Mouse (Mus musculus) forebrain, embryonic 10.5 days (tissue): ENCODE measurements at regions not wholly inside any gene's neighbourhood (a gene's known extent, or its start where the extent isn't known, plus 50 kb on each side); places are given as distances from the start of the nearest gene placed in this dataset.

Experiments
- DNase-seq: peaks from one replicate; pipeline ENCODE4 v3.0.0-alpha.2; 2017; ENCODE audit warnings: low spot score; ENCODE audit errors: extremely low spot score
- H3K27ac ChIP-seq: fragments of 300-500 bp; sonication (generic); 2 replicates; pipeline ENCODE4 v1.5.1; 2016; ENCODE audit warnings: mild to moderate bottlenecking
- H3K27me3 ChIP-seq: fragments of 300-500 bp; sonication (generic); 2 replicates; pipeline ENCODE4 v1.6.1; 2016; ENCODE audit warnings: mild to moderate bottlenecking; ENCODE audit not compliant: poor library complexity, severe bottlenecking
- H3K36me3 ChIP-seq: fragments of 300-500 bp; sonication (generic); replicated peaks from 2 replicates; pipeline ENCODE4 v1.6.1; 2016; ENCODE audit warnings: mild to moderate bottlenecking, moderate library complexity
- H3K4me1 ChIP-seq: fragments of 300-500 bp; sonication (generic); 2 replicates; pipeline ENCODE4 v1.6.1; 2016
- H3K4me3 ChIP-seq: fragments of 300-500 bp; sonication (generic); 2 replicates; pipeline ENCODE4 v1.5.1; 2016; ENCODE audit warnings: mild to moderate bottlenecking, moderate library complexity
- H3K9me3 ChIP-seq: fragments of 300-500 bp; sonication (generic); 2 replicates; pipeline ENCODE4 v1.6.1; 2016; ENCODE audit warnings: mild to moderate bottlenecking, moderate library complexity
- WGBS: fragments of 180-500 bp; shearing (Covaris S2); methylation state at CpG from one replicate; pipeline ENCODE4 v1.1.7; 2016; 5-methylcytosine and 5-hydroxymethylcytosine counted together

DNA sequence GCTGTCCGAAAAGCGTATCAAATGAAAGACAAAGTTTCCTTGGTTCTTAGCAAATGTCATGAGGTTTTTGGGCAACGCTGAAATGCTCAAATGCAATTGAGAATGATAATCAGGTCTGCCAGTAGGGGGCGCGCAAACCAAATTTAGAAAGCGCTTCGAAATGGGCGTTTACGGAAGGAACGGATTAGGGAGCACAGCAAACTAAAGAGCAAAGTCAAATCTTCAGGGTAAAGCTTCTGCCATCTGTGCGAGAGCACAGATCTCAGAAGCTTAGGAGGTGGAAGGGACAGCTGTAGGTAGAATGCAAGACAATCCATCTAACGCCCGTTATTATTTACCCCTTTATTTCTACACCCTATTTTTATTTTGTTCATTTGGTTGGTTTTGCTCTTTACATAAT is 242.7 kb upstream of the Jmjd1c start:
- Histone ChIP-seq H3K9me3 (no peaks in the 10 kb centered on the region), H3K36me3 (no peaks in the 10 kb centered on the region), H3K27ac (no peak overlapping the region), H3K4me1 (peaks cover 2% of the 10 kb centered on the region; the same call in 1 of the 2 replicates), H3K27me3 (no peaks in the 10 kb centered on the region), H3K4me3 (no peak overlapping the region; the same call in 1 of the 2 replicates)
- WGBS, result 9% methylated on average over 13 of the region's 13 CpGs
- DNase-seq, result peak; percentile 81

DNA sequence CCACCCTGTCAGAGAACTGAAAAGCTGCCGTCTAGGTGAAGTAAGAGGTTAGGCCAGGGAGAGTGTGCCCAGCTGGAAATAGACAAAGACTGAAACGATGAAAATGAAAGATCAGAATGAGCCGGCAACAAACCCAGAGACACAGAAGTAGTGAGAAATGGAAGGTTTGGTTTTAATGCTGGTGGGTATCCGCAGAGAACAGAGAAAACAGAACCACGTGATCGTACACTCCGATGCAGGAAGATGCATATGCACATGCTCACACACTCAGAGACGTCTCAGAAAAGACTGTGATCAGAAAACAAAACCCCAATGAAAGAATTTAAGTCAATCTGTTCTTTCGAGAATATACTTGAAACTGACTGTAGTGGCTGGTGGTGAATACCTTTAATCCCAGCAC is 241.0 kb upstream of the Jmjd1c start:
- H3K4me3 ChIP-seq, result no peak overlapping the region
- H3K4me1 ChIP-seq, result peaks cover 2% of the 10 kb centered on the region; the same call in 1 of the 2 replicates
- no peaks in the 10 kb centered on the region for H3K36me3 ChIP-seq
- no peak for DNase-seq
- H3K27ac ChIP-seq, result no peak overlapping the region
- no peaks in the 10 kb centered on the region for H3K27me3 ChIP-seq
- H3K9me3 ChIP-seq, result no peaks in the 10 kb centered on the region
- WGBS, result 91% methylated on average over 9 of the region's 9 CpGs

DNA sequence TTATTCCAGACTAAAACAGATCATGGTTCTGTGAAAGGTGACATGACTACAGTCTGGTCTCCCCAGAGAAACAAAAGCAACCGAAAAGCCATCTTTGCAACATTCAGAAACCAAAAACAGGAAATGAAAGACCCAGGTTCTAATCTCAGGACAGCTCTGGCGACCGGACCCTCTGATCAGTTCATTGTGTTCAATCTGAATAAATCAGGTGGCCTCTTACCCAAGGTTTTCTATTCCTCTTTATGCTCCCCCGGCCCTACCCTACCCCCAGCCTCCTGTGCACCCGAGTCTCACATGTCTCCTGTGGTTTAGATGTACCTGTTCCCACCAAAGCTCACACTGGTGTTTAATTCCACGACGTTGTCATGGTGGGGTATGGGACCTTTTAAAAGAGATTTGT is 238.6 kb upstream of the Jmjd1c start:
- Histone ChIP-seq H3K4me1 (peaks cover 2% of the 10 kb centered on the region; the same call in 1 of the 2 replicates), H3K9me3 (no peaks in the 10 kb centered on the region), H3K4me3 (no peak overlapping the region), H3K27ac (no peak overlapping the region), H3K27me3 (no peaks in the 10 kb centered on the region), H3K36me3 (no peaks in the 10 kb centered on the region)
- DNase-seq, result no peak
- 87% methylated on average over 7 of the region's 7 CpGs for WGBS

DNA sequence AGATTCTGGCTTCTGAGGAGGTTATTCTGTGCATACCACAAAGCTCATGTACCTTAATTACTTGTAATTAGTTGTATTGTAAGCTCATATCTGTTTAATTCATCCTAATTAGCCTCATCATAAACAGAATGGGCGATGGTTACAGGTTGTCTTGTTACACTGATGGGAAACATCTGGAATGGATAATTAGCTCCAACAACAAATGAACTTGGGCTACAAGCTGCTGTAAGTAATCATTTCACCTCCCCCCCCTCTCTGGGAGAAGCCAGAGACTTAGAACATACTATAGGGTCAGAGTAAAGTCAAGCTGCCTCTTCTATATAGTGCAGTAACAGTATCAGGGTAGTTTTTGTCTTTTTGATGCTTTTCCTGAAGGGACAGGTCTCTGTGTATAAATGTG is 234.5 kb upstream of the Jmjd1c start:
- no peak overlapping the region for H3K4me3 ChIP-seq
- H3K36me3 ChIP-seq, result no peaks in the 10 kb centered on the region
- 66% methylated on average over 1 of the region's 1 CpGs for WGBS
- H3K27ac ChIP-seq, result no peak overlapping the region
- no peaks in the 10 kb centered on the region for H3K9me3 ChIP-seq
- H3K27me3 ChIP-seq, result no peaks in the 10 kb centered on the region
- no peak for DNase-seq
- H3K4me1 ChIP-seq, result 0 out of 2 replicates have a peak, but pooled peaks cover 5% of the 10 kb centered on the region

DNA sequence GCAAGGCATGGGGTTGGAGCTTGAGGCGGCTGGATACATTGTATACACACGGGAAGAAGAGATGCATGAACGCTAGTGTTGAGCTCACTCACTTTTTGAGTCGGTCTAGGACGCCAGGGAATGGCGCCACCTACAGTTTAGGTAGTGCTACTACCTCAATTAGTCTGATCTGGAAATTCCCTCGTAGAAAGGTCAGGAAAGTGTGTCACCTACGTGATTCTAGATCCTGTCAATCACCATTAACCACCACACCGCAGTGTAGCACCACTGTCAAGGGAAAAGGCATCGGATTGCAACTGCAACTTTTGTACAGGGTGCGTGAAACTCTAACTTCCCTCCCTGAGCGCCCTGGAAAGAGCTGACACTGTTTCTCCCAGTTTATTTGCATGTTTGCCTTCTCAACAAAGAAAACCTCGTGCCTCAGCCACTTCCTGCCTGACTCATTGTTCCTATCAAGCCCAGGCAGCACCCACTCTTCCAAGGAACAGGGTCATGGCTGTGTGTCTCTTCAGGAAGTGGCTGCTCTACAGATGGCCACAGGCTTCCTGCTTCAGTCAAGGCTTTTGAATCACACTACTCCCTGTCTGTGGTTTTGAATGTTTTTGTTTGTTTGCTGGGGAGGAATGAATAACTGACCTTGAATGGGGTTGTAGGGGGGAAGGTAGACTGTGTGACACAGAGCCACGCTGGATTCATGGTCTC is 231.6 kb upstream of the Jmjd1c start:
- H3K27ac ChIP-seq, result no peak overlapping the region
- no peak for DNase-seq
- H3K36me3 ChIP-seq, result no peaks in the 10 kb centered on the region
- 71% methylated on average over 14 of the region's 14 CpGs for WGBS
- no peaks in the 10 kb centered on the region for H3K27me3 ChIP-seq
- no peaks in the 10 kb centered on the region for H3K9me3 ChIP-seq
- no peak overlapping the region for H3K4me3 ChIP-seq
- 0 out of 2 replicates have a peak, but pooled peaks cover 5% of the 10 kb centered on the region for H3K4me1 ChIP-seq

DNA sequence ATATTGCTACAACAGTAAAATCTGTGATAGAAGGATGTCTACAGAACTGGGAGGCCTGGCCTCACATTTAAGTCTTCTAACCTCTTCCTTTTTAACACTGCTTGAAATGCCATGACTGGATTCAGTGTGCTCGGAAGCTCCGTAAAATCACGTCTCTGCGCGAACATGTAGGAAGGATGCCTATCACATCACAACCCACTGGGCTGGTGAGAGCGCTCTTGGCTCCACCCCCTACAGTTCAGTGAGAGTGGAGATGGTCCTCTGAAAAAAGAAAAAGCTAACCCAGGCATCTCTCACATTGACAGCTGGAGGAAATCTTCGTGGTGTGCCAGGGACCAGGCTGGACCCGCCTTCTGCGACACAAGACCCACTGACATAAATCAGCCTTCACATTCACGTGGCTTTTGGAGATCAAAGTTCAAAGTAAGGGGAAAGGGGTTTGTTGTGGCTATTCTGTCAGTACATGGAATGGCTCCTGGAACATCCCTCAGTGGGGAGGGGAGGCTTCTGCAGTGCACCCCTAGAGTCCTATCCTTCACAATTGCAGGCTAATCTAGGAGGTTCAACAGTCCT is 230.8 kb upstream of the Jmjd1c start:
- H3K27ac ChIP-seq, result no peak overlapping the region
- no peak overlapping the region for H3K4me3 ChIP-seq
- no peak for DNase-seq
- 0 out of 2 replicates have a peak, but pooled peaks cover 5% of the 10 kb centered on the region for H3K4me1 ChIP-seq
- H3K36me3 ChIP-seq, result no peaks in the 10 kb centered on the region
- no peaks in the 10 kb centered on the region for H3K9me3 ChIP-seq
- 95% methylated on average over 10 of the region's 10 CpGs for WGBS
- H3K27me3 ChIP-seq, result no peaks in the 10 kb centered on the region

DNA sequence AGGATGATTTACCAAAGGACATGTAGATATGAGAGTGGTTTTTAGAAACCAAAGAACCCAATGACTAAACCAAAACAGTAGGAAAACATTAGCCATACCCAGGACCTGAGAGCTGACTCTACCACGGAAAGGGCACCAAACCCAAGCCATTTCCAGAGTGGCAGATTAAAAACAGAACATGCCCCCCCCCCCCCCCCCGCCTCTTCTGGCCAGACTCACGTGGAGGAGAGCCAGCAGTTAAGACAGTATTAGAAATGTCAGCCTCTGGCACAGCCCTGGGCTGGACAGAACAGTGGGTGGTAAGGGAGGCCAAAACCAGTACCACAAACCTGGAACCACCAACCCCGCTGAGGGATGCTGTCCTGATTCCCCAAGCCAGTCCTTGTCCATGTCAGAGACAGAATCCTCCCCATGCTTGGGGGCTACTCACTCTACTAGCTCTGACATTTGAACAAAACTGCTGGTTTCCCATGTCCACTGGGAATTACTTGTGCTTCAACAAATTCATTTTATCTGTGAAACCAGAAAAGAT is 224.7 kb upstream of the Jmjd1c start:
- Histone ChIP-seq H3K27ac (no peak overlapping the region), H3K4me1 (no peaks in the 10 kb centered on the region), H3K27me3 (no peaks in the 10 kb centered on the region), H3K36me3 (no peaks in the 10 kb centered on the region), H3K4me3 (no peak overlapping the region), H3K9me3 (no peaks in the 10 kb centered on the region)
- 75% methylated on average over 4 of the region's 4 CpGs for WGBS
- DNase-seq, result no peak

DNA sequence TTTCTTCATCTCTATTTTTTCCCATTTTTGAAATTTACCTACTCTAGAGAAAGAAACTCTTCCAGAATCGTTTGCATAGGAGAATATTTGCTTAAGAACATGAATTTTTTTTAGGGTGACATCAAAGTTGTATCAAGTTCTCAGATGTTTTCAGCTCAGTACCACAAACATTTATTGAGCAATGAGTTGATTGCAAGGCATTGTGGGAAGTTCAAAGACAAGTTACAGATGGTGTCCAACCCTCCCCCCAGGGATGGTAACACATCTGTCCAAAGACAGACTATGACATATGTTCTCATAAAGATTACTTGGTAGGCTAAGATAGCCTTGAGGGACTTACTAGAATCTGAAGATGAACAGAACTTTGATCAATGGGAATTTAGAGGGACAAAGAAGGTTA is 224.3 kb upstream of the Jmjd1c start:
- no peaks in the 10 kb centered on the region for H3K27me3 ChIP-seq
- DNase-seq, result no peak
- H3K36me3 ChIP-seq, result no peaks in the 10 kb centered on the region
- no peak overlapping the region for H3K4me3 ChIP-seq
- H3K4me1 ChIP-seq, result no peaks in the 10 kb centered on the region
- 76% methylated on average over 1 of the region's 1 CpGs for WGBS
- H3K9me3 ChIP-seq, result no peaks in the 10 kb centered on the region
- no peak overlapping the region for H3K27ac ChIP-seq

DNA sequence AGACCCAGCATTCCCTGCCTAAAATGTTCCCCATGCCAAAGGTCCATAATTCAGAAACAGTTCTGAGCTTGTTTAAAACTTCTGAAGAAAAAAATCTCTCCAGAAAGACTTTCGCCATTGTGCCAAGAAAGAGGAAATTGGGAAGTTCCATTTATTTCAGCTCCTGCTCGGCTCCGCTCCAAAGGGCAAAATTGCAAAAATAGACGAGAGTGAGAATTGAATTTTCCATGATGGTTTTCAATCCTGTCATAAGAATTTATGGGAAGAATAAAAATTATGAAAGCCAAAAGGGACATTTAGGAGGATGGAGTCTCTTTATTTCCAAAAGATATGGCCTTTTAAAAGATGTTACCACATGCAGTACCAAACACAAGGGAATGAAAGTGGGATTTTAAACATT is 222.5 kb upstream of the Jmjd1c start:
- Histone ChIP-seq H3K36me3 (no peaks in the 10 kb centered on the region), H3K9me3 (no peaks in the 10 kb centered on the region), H3K4me1 (peaks cover 4% of the 10 kb centered on the region; the same call in 1 of the 2 replicates), H3K27me3 (no peaks in the 10 kb centered on the region), H3K4me3 (no peak overlapping the region), H3K27ac (no peak overlapping the region)
- WGBS, result 94% methylated on average over 4 of the region's 4 CpGs
- DNase-seq, result no peak

DNA sequence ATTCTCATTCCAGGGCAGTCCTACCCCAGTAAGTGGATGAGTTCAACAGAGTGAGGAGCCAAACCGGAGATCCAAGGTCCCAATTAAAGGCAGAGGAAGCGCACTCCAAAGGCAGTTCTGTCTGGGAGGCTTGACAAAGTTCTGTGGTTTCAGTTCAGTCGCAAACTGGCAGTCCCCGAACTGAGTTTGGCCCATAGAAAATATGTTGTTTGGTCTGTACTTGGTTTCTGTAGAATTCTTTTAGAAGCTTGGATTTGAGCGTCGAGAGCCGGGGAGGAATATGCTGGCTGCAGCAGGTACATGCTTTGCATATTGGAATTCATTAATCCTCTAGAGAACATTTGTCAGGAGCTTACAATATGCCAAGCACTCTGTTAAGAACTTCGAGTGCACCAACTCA is 216.9 kb upstream of the Jmjd1c start:
- H3K27ac ChIP-seq, result no peak overlapping the region
- no peaks in the 10 kb centered on the region for H3K27me3 ChIP-seq
- 87% methylated on average over 8 of the region's 8 CpGs for WGBS
- no peak overlapping the region for H3K4me3 ChIP-seq
- no peaks in the 10 kb centered on the region for H3K9me3 ChIP-seq
- no peak for DNase-seq
- no peaks in the 10 kb centered on the region for H3K36me3 ChIP-seq
- peaks cover 4% of the 10 kb centered on the region; the same call in 1 of the 2 replicates for H3K4me1 ChIP-seq

DNA sequence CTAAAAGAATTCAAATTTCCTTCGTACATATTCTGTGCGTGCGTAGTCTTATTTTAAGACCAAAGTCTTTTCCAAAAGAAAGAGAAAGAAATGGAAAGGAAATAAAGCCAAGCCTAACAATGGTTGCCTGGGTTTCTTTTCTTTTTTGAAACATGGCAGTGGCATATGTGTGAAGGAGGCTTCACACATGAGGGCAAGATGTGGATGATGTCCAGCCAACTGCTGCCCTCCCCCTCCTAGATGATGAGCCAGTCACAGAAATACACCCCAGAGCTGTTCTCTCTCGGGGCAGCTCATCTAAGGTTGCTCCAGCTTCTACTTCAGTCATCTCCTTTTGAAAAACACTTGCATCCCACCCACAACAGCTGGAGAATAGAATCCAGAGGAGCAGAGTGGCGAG is 213.1 kb upstream of the Jmjd1c start:
- no peak overlapping the region for H3K4me3 ChIP-seq
- 90% methylated on average over 5 of the region's 5 CpGs for whole genome bisulfite sequencing
- DNase-seq, result no peak
- no peaks in the 10 kb centered on the region for H3K4me1 ChIP-seq
- no peaks in the 10 kb centered on the region for H3K36me3 ChIP-seq
- H3K9me3 ChIP-seq, result no peaks in the 10 kb centered on the region
- no peak overlapping the region for H3K27ac ChIP-seq
- no peaks in the 10 kb centered on the region for H3K27me3 ChIP-seq

DNA sequence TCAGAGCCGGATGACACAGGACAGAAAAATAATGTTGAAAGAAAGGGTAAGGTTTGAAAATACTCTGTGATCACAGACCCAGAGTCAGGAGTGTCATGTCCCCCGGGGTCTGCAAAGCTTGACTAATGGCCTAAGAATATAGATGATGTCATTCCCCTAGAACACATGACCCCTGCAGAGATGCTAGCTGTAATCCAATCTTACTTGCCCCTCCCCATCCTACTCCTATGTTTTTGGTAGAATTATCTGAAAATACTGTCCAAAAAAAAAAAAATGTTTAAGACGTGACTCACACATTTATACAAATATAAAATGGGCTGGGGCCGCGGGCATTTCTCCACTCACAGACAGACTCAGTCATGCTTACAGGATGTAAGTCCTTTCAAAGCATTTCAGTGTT is 210.3 kb upstream of the Jmjd1c start:
- H3K4me1 ChIP-seq, result no peaks in the 10 kb centered on the region

DNA sequence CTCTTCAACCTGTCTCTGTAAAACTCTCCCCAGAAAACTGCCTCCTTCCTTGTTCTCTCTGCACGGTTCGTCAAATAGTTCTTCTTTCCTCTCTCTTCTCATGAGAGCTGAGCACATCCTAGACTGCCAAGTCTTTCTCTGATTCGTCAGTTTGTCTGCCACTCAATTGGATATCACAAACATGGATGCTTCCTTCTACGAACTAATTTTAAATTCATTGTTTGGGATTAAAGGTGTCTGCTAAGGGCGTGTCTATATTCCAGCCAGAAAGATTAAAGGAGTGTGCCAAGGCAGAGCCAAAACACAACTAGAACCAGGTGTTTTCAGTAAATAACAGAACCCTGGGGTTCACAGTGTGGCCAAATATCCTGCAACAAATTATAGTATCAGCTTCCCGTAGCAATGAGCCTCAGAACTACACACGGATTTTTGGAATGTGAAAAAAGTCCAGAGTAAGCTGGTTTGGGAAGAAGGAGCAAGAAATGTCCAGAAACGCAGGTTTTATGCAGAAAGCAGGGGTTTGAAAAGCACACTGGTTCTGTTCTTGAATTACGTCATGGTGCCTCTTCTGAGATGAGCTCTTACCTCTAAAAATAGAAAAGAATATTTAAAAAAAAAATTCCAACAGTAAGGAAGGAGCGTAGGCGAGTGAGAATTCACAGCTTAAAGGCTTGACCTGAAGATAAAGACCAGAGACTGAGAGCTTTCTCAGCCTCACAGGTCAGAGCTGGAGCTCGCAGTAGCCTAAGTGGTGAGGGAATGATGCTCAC is 206.0 kb upstream of the Jmjd1c start:
- Histone ChIP-seq H3K9me3 (peaks cover 4% of the 10 kb centered on the region; the same call in 1 of the 2 replicates), H3K36me3 (no peaks in the 10 kb centered on the region), H3K27ac (no peak overlapping the region), H3K4me3 (no peak overlapping the region), H3K27me3 (no peaks in the 10 kb centered on the region), H3K4me1 (no peaks in the 10 kb centered on the region)
- 89% methylated on average over 12 of the region's 12 CpGs for WGBS
- DNase-seq, result no peak

More for the DNA sequence above, 210.3 kb upstream of the Jmjd1c start:
- DNase-seq, result no peak
- H3K9me3 ChIP-seq, result no peaks in the 10 kb centered on the region
- no peak overlapping the region for H3K27ac ChIP-seq
- 88% methylated on average over 5 of the region's 5 CpGs for WGBS
- H3K36me3 ChIP-seq, result no peaks in the 10 kb centered on the region
- no peaks in the 10 kb centered on the region for H3K27me3 ChIP-seq
- H3K4me3 ChIP-seq, result no peak overlapping the region
